Mouse (Mus musculus) heart, postnatal 14 days (tissue): Measurements from ENCODE around the gene Myo1e. TPM values are rescaled to one million over a fixed set of nuclear protein-coding genes. Genes with fewer than 3 reads are reported as not detected.
A peak's percentile ranks its signal among the peaks of the same experiment; 100 is the strongest.

Experiments used
- DNase-seq, 2 experiments: peaks; one replicate each; pipeline ENCODE4 v3.0.0; 2021 to 2022
- intact Hi-C: fragments of 180-260 bp; cut with DNase I; formaldehyde crosslinking; loops from one replicate; pipeline ENCODE4 v1.15.1; 2025
- total RNA-seq, 2 experiments: library from RNA; stranded (reverse); gene quantifications; 2 replicates each; pipeline ENCODE4 v1.2.3; 2021

Myo1e gene
- total RNA-seq, 2 experiments from 2014 or later: 14.6 to 17.6 TPM

GRCm38 (mm10) chr9:70391042-70391441 lies 183.9 kb downstream of the Myo1e start:
- intact Hi-C loops: loop anchor here (5.0 kb wide), 1 partner anchor 189 kb away; no protein-coding TSS in a partner anchor
- no peak for DNase-seq

- intact Hi-C loops: loop anchor here (1.0 to 5.0 kb wide), 2 partner anchors 190 to 283 kb away; no protein-coding TSS in a partner anchor
- no peak for DNase-seq
These were observed 184.8 kb downstream of the Myo1e start for GRCm38 (mm10) chr9:70391660-70392562.

- intact Hi-C loops: loop anchor here (1.0 to 5.0 kb wide), 2 partner anchors 190 to 283 kb away; no protein-coding TSS in a partner anchor
- DNase-seq: peak; percentile 14 to 50
These were observed 185.4 kb downstream of the Myo1e start for GRCm38 (mm10) chr9:70392563-70392907.

GRCm38 (mm10) chr9:70395617-70396016 lies 188.5 kb downstream of the Myo1e start:
- intact Hi-C loops: no loop called here
- peak; percentile 18 to 36 for DNase-seq

- DNase-seq: no peak
- intact Hi-C loops: no loop called here
These were observed 188.9 kb downstream of the Myo1e start for GRCm38 (mm10) chr9:70396083-70396482.

GRCm38 (mm10) chr9:70401937-70402539 lies 194.9 kb downstream of the Myo1e start:
- intact Hi-C loops: no loop called here
- no peak for DNase-seq

- intact Hi-C loops: no loop called here
- no peak for DNase-seq
These were observed 199.4 kb downstream of the Myo1e start for GRCm38 (mm10) chr9:70406596-70406995.

- intact Hi-C loops: no loop called here
- DNase-seq: peak; percentile 18 to 44
These were observed 201.6 kb downstream of the Myo1e start for GRCm38 (mm10) chr9:70408791-70409190.

- intact Hi-C loops: no loop called here
- DNase-seq: no peak
These were observed 202.6 kb downstream of the Myo1e start for GRCm38 (mm10) chr9:70409743-70410142.

- DNase-seq: no peak
- intact Hi-C loops: no loop called here
These were observed 203.5 kb downstream of the Myo1e start for GRCm38 (mm10) chr9:70410668-70411067.

- intact Hi-C loops: no loop called here
These were observed 205.9 kb downstream of the Myo1e start for GRCm38 (mm10) chr9:70413038-70413437.

GRCm38 (mm10) chr9:70416412-70416811 lies 209.3 kb downstream of the Myo1e start:
- no peak for DNase-seq
- intact Hi-C loops: loop anchor here (5.0 kb wide), 1 partner anchor 146 kb away; no protein-coding TSS in a partner anchor

More at GRCm38 (mm10) chr9:70413038-70413437, 205.9 kb downstream of the Myo1e start:
- no peak for DNase-seq

GRCm38 (mm10) chr9:70421257-70422056 lies 214.3 kb downstream of the Myo1e start, which contains the start of gene Ccnb2:
Ccnb2 (minus strand) TSS chr9:70421547.
- intact Hi-C loops: no loop called here
- DNase-seq: peak; percentile 85 to 89

GRCm38 (mm10) chr9:70422661-70423060 lies 215.5 kb downstream of the Myo1e start:
- intact Hi-C loops: no loop called here
- no peak for DNase-seq

- peak; percentile 34 to 49 for DNase-seq
- intact Hi-C loops: no loop called here
These were observed 232.8 kb downstream of the Myo1e start for GRCm38 (mm10) chr9:70439959-70440358.

- intact Hi-C loops: no loop called here
- DNase-seq: no peak
These were observed 241.9 kb downstream of the Myo1e start for GRCm38 (mm10) chr9:70449072-70449471.
